Mouse (Mus musculus) bone marrow, adult 2 months (tissue): Measurements from ENCODE around the gene Maz.

Experiments used
- CTCF ChIP-seq: fragments of 200-500 bp; IDR thresholded peaks from 2 replicates; pipeline ENCODE4 v1.5.1; 2011; ENCODE audit warnings: low read length, control low read depth; ENCODE audit not compliant: control insufficient read depth, insufficient read depth
- POLR2A ChIP-seq: fragments of 200-500 bp; IDR thresholded peaks from 2 replicates; pipeline ENCODE4 v1.6.1; 2011; ENCODE audit warnings: low read depth, mild to moderate bottlenecking, control low read depth, low read length, borderline replicate concordance; ENCODE audit not compliant: control insufficient read depth

DNA sequence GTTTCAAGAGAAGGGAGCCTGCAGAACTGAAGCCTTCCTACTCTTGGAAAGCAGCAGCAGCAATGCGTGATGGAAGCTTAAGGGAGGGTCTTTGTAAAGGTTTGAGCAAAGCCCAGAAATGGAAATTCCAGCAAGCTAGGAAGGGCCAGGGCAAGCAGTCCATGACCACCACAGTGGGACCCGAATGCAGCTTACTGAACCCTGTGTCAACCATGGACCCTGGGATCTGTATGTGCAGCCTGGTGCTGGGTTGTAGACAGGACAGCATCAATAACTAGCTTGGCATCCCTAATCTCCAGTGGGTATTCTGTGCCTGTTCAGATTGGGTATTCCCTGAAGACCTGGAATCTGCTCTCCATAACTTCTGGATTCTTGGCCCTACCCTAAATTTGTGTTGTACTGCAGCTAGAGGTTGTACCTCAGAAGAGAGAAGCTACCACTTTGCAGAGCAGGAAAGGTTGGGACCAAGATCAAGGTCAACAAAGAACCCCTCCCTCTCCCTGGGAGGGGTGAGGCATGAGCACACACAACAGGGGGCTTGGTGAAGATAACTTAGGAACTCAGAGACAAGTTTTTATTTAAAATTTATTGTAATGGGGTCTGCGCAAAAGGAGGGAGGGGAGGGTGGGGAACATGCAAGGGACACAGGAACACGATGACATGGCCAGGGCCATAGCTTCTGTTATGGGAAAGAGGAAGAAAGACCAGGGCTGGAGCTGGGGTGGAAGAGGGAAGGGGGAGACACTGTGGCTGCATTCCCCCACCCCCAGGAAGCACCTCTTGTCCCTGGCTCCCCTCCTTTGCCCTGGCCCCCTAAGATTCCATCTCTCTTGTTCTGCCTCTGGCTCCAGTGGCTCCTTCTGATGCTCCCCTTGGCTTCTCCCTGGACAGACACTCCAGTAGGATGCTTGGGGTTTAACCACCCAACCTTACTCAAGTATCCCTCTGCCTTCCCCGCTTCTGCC is 5.0 kb downstream of the Maz start:
- no peak for TF ChIP-seq CTCF
- TF ChIP-seq POLR2A = 0 out of 2 replicates have a peak, but pooled peaks have one; percentile 18
